Mouse (Mus musculus) mesoderm, embryonic 11.5 days (tissue): ENCODE results near the gene Trhr2.

Source experiments
- DNase-seq: peaks from one replicate; pipeline ENCODE4 v3.0.0-alpha.2; 2012; ENCODE audit warnings: low read depth, low spot score

Gene Trhr2

DNA sequence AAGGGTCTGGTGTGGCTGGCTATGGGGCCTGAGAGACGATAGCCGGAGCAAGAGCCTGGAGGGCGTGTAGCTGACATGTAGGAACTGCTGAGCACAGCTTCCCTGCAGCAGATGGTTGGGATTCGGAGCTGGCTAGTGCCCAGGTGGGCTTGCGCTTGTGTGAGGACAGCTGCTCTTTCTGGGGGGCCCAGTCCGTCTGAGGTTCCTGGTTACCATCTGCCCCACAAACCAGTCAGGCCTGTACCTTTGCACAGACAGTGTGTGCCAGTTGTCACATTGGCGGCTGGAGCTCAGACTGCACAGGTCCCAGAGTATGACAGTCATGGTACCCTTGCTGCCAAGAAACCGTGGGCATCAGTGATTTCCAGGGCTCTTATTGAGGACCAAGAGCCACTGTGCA, 52.7 kb downstream of the Trhr2 start:
- DNase-seq = no peak
